Mouse (Mus musculus) intestine, embryonic 16.5 days (tissue): ENCODE data around the gene Fndc11. TPM values are rescaled to one million over a fixed set of nuclear protein-coding genes. Genes with fewer than 3 reads are reported as not detected.

ENCODE experiments used
- ATAC-seq: fragments of 200-750 bp; cut with Nextera tagmentation; 2 replicates; pipeline ENCODE4 v1.8.0; 2017; ENCODE audit warnings: moderate TSS enrichment, moderate library complexity
- H3K27ac ChIP-seq: fragments of 300-500 bp; sonication (generic); 2 replicates; pipeline ENCODE4 v1.5.1; 2014; ENCODE audit warnings: mild to moderate bottlenecking, low read length
- H3K27me3 ChIP-seq: fragments of 300-500 bp; sonication (generic); replicated peaks from 2 replicates; pipeline ENCODE4 v1.6.1; 2014; ENCODE audit warnings: low read length, control low read depth, mixed read lengths; ENCODE audit not compliant: control insufficient read depth, insufficient read depth
- H3K36me3 ChIP-seq: fragments of 300-500 bp; sonication (generic); 2 replicates; pipeline ENCODE4 v1.6.1; 2014; ENCODE audit warnings: low read length, control low read depth; ENCODE audit not compliant: control insufficient read depth, insufficient read depth
- H3K4me1 ChIP-seq: fragments of 300-500 bp; sonication (generic); 2 replicates; pipeline ENCODE4 v1.6.1; 2014; ENCODE audit warnings: low read length, control low read depth, mixed read lengths; ENCODE audit not compliant: control insufficient read depth, insufficient read depth
- H3K4me2 ChIP-seq: fragments of 300-500 bp; sonication (generic); 2 replicates; pipeline ENCODE4 v1.6.1; 2014; ENCODE audit warnings: low read depth, low read length, control low read depth
- H3K4me3 ChIP-seq: fragments of 300-500 bp; sonication (generic); 2 replicates; pipeline ENCODE4 v1.5.1; 2014; ENCODE audit warnings: mild to moderate bottlenecking, low read length
- H3K9ac ChIP-seq: fragments of 300-500 bp; sonication (generic); 2 replicates; pipeline ENCODE4 v1.6.1; 2014; ENCODE audit warnings: low read depth, low read length
- H3K9me3 ChIP-seq: fragments of 300-500 bp; sonication (generic); 2 replicates; pipeline ENCODE4 v1.6.1; 2016; ENCODE audit warnings: low read length, control low read depth; ENCODE audit not compliant: control insufficient read depth
- WGBS: fragments of 180-500 bp; shearing (Covaris S2); extraction: QIAGEN DNeasy Blood & Tissue Kit; methylation state at CpG from one replicate; pipeline ENCODE4 v1.1.7; 2014; 5-methylcytosine and 5-hydroxymethylcytosine counted together
- polyA plus RNA-seq: library from polyadenylated mRNA; unstranded; fragments of >200 nt; fragmentation: Nextera tagmentation; extraction: Ambion mirVana; gene quantifications from 2 replicates; pipeline ENCODE4 v1.2.1, GENCODE M21; 2015

The Fndc11 gene
- polyA plus RNA-seq, 1 experiment from 2014 or later = 0.18 TPM

- Histone ChIP-seq H3K27ac (no peak overlapping the region), H3K9me3 (no peaks in the 10 kb centered on the region), H3K27me3 (peaks cover 25% of the 10 kb centered on the region; the same call in 1 of the 2 replicates), H3K4me1 (no peaks in the 10 kb centered on the region), H3K9ac (peak overlapping the region; percentile 9), H3K4me2 (peak overlapping the region; percentile 72), H3K36me3 (no peaks in the 10 kb centered on the region), H3K4me3 (peak overlapping the region; percentile 44)
- peak; percentile 57 for ATAC-seq
- WGBS = 3% methylated on average over 34 of the region's 34 CpGs
Observed at GRCm38 (mm10) chr2:181212389-181213020, 7.3 kb upstream of the Fndc11 start.

GRCm38 (mm10) chr2:181213021-181213445 is 6.8 kb upstream of the Fndc11 start, which contains the start of gene Srms:
Gene Srms, minus strand, starts transcription at chr2:181213185.
- WGBS = 1% methylated on average over 17 of the region's 17 CpGs
- ATAC-seq = peak; percentile 81
- Histone ChIP-seq H3K4me1 (no peaks in the 10 kb centered on the region), H3K4me3 (peak within 1 kb of the TSS; percentile 44), H3K27me3 (peaks cover 25% of the 10 kb centered on the region; the same call in 1 of the 2 replicates), H3K9ac (peak within 1 kb of the TSS; percentile 9), H3K27ac (no peak within 1 kb of the TSS), H3K4me2 (peak within 1 kb of the TSS; percentile 72), H3K36me3 (no peaks in the 10 kb centered on the region), H3K9me3 (no peaks in the 10 kb centered on the region)

GRCm38 (mm10) chr2:181216037-181216436 is 3.8 kb upstream of the Fndc11 start:
- no peak overlapping the region for H3K4me2 ChIP-seq
- peaks cover 25% of the 10 kb centered on the region; the same call in 1 of the 2 replicates for H3K27me3 ChIP-seq
- H3K4me3 ChIP-seq = no peak overlapping the region
- no peak overlapping the region for H3K9ac ChIP-seq
- H3K9me3 ChIP-seq = no peaks in the 10 kb centered on the region
- ATAC-seq = no peak
- no peaks in the 10 kb centered on the region for H3K36me3 ChIP-seq
- peaks cover 9% of the 10 kb centered on the region for H3K4me1 ChIP-seq
- H3K27ac ChIP-seq = no peak overlapping the region
- 87% methylated on average over 6 of the region's 6 CpGs for WGBS

- Histone ChIP-seq H3K4me1 (peaks cover 9% of the 10 kb centered on the region), H3K27me3 (0 out of 2 replicates have a peak, but pooled peaks cover 2% of the 10 kb centered on the region), H3K4me2 (no peak overlapping the region), H3K9ac (no peak overlapping the region), H3K27ac (peak overlapping the region; percentile 5; the same call in 1 of the 2 replicates), H3K4me3 (no peak overlapping the region), H3K36me3 (no peaks in the 10 kb centered on the region), H3K9me3 (no peaks in the 10 kb centered on the region)
- ATAC-seq = no peak
- 58% methylated on average over 5 of the region's 5 CpGs for WGBS
Observed at GRCm38 (mm10) chr2:181218881-181219485, 830 bp upstream of the Fndc11 start.

- H3K9ac ChIP-seq = peak overlapping the region; percentile 60; the same call in 1 of the 2 replicates
- H3K4me3 ChIP-seq = peak overlapping the region; percentile 38; the same call in 1 of the 2 replicates
- H3K27ac ChIP-seq = no peak overlapping the region
- no peaks in the 10 kb centered on the region for H3K27me3 ChIP-seq
- WGBS = 32% methylated on average over 2 of the region's 2 CpGs
- H3K4me1 ChIP-seq = peaks cover 9% of the 10 kb centered on the region
- no peak for ATAC-seq
- no peaks in the 10 kb centered on the region for H3K36me3 ChIP-seq
- no peaks in the 10 kb centered on the region for H3K9me3 ChIP-seq
- H3K4me2 ChIP-seq = peak overlapping the region; percentile 74
Observed at GRCm38 (mm10) chr2:181220361-181220760, 548 bp downstream of the Fndc11 start.

- no peak overlapping the region for H3K4me2 ChIP-seq
- peaks cover 3% of the 10 kb centered on the region; the same call in 1 of the 2 replicates for H3K36me3 ChIP-seq
- no peak overlapping the region for H3K9ac ChIP-seq
- peaks cover 2% of the 10 kb centered on the region; the same call in 1 of the 2 replicates for H3K4me1 ChIP-seq
- H3K9me3 ChIP-seq = no peaks in the 10 kb centered on the region
- H3K4me3 ChIP-seq = no peak overlapping the region
- ATAC-seq = peak; percentile 32; the same call in 1 of the 2 replicates
- H3K27me3 ChIP-seq = no peaks in the 10 kb centered on the region
- WGBS = 70% methylated on average over 2 of the region's 2 CpGs
- no peak overlapping the region for H3K27ac ChIP-seq
Observed at GRCm38 (mm10) chr2:181224994-181225393, 5.2 kb downstream of the Fndc11 start.

GRCm38 (mm10) chr2:181227122-181227521 is 7.3 kb downstream of the Fndc11 start:
- Histone ChIP-seq H3K9ac (no peak overlapping the region), H3K9me3 (no peaks in the 10 kb centered on the region), H3K36me3 (peaks cover 6% of the 10 kb centered on the region), H3K4me2 (no peak overlapping the region), H3K4me3 (no peak overlapping the region), H3K27ac (no peak overlapping the region), H3K4me1 (no peaks in the 10 kb centered on the region), H3K27me3 (no peaks in the 10 kb centered on the region)
- peak; percentile 39 for ATAC-seq
- 90% methylated on average over 3 of the region's 3 CpGs for WGBS

- H3K27ac ChIP-seq = no peak overlapping the region
- no peak overlapping the region for H3K9ac ChIP-seq
- WGBS = 77% methylated on average over 1 of the region's 1 CpGs
- H3K4me3 ChIP-seq = no peak overlapping the region
- H3K9me3 ChIP-seq = no peaks in the 10 kb centered on the region
- ATAC-seq = no peak
- H3K27me3 ChIP-seq = no peaks in the 10 kb centered on the region
- H3K4me2 ChIP-seq = no peak overlapping the region
- peaks cover 9% of the 10 kb centered on the region for H3K36me3 ChIP-seq
- H3K4me1 ChIP-seq = no peaks in the 10 kb centered on the region
Observed at GRCm38 (mm10) chr2:181228335-181228734, 8.5 kb downstream of the Fndc11 start.

GRCm38 (mm10) chr2:181231171-181231570 is 11.4 kb downstream of the Fndc11 start:
- Histone ChIP-seq H3K4me2 (no peak overlapping the region), H3K27me3 (no peaks in the 10 kb centered on the region), H3K36me3 (peaks cover 13% of the 10 kb centered on the region), H3K9me3 (no peaks in the 10 kb centered on the region), H3K9ac (no peak overlapping the region), H3K27ac (no peak overlapping the region), H3K4me3 (no peak overlapping the region), H3K4me1 (no peaks in the 10 kb centered on the region)
- 71% methylated on average over 18 of the region's 20 CpGs for WGBS
- no peak for ATAC-seq
